Mouse (Mus musculus) ES-Bruce4 (cell line): ENCODE measurements around the gene Dcaf4.

Source experiments
- CTCF ChIP-seq: IDR thresholded peaks from one replicate; pipeline ENCODE4 v1.8.1; 2011; ENCODE audit warnings: low read depth, low read length
- EP300 ChIP-seq: IDR thresholded peaks from 2 replicates; pipeline ENCODE4 v1.6.1; 2011; ENCODE audit warnings: low read depth, low read length; ENCODE audit not compliant: insufficient read depth

DNA sequence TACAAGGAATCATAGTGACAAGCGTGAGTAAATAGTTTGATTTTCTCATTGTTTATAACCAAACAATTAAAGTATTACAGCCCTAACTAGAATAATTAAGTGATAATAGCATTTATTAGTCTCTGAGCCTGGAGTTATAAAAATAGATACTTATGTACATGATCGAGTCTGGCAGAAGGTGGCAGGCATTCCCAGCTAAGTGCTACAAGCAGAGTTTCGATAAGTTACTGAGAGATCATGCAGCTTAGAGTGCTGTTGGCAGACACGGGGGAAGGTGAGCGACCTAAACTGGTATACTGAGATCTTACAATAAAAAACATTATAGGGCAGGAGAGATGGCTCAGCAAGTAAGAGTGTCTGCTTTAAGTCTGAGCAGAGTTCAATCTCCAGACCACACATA lies 36.6 kb upstream of the Dcaf4 start:
- no peak for TF ChIP-seq EP300
- TF ChIP-seq CTCF = no peak
